Mouse (Mus musculus) retina, embryonic 14.5 days (tissue): ENCODE measurements at regions not wholly inside any gene's neighbourhood (a gene's known extent, or its start where the extent isn't known, plus 50 kb on each side); places are given as distances from the start of the nearest gene placed in this dataset.
"Not testable (repeated sequence)": the region's sequence is repeated elsewhere in the genome, so short reads cannot be mapped to it uniquely, and the experiment has no call there.

Source experiments
- DNase-seq: peaks from one replicate; pipeline ENCODE4 v3.0.0-alpha.2; 2015; ENCODE audit warnings: low spot score

DNA sequence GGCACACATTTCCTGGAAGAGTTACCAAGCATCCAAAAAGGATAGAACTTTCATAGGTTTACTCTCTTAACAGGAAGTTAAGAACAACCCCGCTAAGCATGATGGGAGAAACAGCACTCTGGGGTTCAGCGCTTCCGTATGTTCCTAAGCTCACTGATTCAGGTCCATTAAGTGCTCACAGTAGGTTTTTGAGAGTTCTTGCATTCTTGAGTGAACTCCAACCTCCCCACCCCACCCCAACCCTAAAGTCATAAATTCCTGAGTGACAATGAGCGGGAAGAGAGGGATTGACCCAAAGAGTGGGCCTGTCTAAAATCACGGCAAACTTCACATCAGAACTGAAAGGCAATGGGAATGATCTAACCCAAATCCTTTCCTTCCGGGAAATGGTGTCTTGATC is 405.9 kb downstream of the Lrig3 start:
- no peak for DNase-seq

DNA sequence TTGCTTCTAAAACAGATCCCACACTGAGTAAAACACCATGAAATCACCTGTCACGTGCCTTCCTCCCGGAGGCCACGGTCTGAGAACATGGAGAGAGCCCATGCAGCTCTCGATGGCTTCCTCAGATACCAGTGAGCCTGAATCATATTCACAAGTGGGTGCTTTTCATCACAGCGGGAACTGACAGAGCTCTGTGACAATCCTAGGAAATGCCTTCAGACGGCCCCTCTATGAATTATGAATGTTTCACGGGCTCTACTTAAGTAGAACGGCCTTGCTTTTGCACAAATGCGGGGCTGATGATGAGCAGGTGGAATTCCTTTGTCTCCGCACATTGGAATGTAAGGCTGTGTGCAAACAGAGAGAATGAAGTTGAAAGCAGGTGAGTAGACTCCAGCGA is 383.1 kb downstream of the Lrig3 start:
- DNase-seq, result peak; percentile 31

DNA sequence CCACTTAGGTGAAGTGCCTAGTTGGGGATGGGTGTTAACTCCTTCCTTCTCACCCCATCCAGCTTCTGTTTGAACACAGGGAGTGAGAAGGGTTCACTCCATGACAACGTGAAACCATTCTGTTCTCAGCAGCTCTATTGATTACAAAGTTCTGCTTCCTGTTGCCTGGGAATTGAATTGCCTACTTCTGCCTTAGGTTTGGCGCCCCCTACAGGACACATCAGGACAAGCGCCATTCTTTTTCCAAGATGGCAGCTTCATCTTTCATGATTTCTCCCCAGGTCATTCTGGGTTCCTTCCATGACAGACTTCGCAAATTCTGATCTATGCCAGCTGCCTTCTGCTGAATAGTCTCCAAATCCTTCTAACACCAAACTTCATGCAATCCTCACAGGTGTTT is 371.5 kb downstream of the Lrig3 start:
- DNase-seq, result no peak

DNA sequence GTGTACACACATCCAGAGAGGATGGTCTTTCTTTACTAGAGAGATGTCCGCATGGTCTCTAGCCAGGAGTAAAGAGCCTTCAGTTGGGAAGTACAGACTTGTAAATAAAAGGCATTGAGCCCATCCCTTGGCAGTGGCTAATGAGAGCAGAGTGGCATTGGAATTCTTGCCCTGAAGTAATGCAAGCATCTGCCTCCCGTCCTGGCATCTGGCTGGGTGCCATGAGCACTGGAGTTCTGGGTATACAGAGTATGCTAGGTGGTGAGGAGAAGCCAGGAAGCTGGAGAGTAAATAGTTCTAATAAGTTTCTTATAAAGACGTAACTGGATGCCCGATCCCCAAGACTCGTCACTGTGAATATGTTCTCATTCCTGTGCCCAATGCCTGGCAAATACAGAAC is 367.8 kb downstream of the Lrig3 start:
- DNase-seq, result no peak

DNA sequence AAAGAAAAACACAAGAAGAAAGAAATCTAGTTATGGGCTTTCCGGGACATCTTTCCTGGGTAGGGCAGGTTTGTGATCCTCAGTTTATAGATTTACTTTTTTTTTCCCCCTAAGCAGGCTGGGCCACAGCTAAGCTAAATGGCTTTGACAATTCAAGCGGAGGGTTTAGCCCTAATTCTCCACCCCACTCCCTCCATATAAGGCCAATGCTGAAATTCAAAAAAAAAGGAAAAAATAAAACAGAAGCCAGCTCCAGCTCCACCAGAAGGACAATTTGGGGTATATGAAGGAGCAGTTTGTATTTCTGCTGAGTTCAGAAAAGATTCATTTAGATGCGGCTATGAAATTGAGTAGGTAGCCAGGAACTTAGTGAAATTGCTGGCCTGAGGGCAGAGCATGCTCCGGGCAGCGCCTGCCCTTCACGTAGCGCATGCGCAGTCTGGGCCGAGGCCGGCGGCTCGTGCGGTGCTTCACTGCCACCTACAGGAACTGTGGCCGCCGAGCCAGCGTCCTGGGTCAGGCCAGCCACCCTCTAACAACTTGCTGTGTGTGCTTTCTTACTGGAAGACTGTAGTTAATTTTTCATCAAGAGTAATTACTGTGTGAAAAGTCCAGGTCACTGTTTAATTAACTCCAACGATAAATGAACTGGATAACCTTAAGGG is 364.5 kb downstream of the Lrig3 start:
- peak; percentile 93 for DNase-seq

DNA sequence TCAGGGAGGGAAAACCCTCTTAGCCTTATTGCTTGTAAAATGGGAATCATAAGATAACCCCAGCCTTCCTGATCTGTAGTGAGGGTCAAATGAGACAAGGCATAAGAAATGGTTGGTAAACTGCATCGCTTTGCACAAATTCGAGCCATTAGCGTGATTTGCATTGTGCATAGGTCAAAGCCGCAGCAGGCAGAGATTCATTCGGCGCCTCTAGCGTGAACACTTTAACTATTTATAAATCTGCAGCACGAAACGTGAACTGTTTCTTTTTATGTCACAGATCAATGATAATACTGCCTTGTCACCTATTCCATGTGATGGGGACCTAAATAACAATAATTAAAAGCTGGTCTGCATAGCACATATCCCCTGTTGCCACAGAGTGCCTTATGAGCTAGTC is 354.9 kb downstream of the Lrig3 start:
- DNase-seq, result no peak

DNA sequence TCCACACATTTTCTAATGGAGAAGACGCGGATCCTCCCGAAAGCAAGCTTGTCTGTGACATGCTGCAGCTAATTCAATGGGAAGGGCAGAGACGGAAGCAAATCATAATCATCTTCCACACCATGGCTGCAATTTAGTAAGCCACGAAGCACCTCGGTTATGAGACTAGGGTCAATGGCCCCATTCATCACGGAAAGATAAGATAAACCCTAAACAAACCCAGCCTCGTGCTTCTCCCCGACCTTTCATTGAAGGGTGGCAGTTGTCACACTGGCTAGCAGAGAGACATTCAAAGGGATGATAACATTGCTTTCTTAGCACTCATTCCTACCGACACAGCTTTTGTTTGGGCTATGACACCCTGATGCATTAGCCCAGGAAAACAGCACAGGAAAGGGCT is 353.8 kb downstream of the Lrig3 start:
- no peak for DNase-seq

DNA sequence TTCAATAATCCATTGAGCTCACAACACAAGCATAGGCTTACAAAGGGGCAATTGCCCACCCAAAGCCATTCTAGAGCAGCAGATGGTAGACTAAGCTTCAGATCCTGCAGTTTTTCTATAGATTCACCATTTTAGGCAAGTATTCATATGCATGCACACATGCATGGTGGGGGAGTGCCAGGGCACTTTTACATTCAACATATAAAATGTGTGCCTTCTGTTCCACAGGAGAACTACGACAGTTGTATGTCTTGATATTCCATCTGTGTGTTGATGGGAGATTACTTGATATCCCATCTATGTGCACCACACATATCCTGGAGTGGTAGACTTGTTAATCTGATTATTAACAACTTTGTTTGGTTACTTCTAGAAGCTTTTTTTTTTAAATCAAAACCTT is 334.0 kb downstream of the Lrig3 start:
- DNase-seq, result no peak

DNA sequence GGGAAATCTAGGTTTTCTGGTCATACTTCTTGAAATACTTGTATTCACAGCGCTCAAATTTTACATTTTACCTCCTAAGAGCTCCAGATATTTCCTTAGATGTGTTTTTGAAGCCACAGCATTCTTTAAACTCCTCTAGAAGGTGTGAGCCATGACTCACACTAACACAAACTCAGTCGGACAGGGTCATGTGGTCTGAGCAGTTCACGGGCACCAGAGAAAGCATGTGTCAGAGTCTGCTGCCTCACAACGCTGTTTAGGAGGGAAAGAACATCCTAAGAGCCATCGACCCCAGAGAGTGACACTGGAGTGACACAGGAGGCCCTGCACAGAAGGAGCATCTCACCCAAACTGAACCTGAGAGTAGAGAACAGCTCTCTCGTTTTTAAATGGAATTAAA is 332.2 kb downstream of the Lrig3 start:
- no peak for DNase-seq

DNA sequence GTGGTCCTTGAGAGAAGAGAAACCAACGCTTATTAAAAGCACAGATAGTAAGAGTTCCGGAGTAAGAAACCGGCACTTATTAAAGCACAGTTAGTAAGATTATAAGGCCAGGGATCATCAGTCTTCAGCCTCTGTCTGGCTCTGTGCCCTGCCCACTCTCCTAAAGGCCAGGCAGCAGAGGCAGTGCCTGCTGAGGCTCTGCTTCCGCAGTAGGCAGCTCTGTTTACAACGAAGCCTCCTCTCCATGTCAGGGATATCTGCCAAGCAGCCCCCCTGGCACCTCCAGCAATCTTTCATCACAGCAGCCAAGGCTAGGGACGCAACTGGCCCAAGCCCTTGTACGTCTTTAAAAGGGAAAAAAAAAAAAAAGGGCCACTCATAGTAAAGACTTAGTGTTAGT is 329.9 kb downstream of the Lrig3 start:
- no peak for DNase-seq

DNA sequence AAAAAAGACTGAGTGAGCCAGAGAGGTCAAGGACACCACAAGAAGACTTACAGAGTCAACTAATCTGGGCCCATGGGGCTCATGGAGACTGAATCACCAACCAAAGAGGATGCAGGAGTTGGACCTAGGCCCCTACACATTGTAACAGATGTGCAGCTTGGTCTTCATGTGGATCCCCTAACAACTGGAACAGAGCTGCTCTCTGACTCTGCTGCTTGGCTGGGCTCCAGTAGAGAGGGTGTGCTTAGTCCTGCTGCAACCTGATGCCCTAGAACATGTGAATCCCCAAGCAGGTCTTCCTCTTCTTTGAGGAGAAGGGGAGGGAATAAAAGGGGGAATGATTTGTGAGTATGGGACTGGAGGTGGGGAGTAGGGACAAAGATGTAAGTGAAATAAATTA is 325.8 kb downstream of the Lrig3 start:
- no peak for DNase-seq

DNA sequence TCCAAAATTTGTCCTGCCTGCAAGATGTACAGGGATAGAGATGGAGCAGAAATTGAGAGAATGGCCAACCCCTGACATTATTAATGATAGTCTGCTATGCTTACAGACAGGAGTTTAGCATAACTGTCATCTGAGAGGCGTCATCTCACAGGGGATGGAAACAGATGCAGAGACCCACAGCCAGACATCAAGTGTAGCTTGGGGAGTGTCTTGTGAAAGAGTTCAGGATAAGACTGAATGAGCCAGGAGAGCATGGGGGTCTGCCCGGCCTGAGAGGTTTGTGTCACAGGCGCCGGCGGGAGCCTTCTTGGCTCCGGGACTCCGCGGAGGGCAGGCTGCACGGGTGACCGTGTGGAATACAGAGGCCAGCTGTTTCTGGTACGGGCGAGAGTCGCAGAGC is 319.1 kb downstream of the Lrig3 start:
- not testable (repeated sequence) for DNase-seq

DNA sequence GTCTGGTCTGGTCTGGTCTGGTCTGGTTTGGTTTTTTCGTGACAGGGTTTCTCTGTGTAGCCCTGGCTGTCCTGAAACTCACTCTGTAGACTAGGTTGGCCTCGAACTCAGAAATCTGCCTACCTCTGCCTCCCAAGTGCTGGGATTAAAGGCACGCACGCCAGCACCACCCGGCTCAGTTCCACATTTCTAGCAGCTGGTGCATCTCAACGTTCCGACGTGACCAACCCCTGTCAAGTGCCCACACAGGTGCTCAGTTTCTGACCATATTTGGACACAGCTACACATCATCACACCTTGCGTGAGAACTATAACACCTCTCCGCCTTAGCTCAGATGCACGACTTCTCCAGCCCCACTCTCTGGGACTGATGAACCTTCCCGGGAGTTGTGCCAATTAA is 304.4 kb downstream of the Lrig3 start:
- no peak for DNase-seq

DNA sequence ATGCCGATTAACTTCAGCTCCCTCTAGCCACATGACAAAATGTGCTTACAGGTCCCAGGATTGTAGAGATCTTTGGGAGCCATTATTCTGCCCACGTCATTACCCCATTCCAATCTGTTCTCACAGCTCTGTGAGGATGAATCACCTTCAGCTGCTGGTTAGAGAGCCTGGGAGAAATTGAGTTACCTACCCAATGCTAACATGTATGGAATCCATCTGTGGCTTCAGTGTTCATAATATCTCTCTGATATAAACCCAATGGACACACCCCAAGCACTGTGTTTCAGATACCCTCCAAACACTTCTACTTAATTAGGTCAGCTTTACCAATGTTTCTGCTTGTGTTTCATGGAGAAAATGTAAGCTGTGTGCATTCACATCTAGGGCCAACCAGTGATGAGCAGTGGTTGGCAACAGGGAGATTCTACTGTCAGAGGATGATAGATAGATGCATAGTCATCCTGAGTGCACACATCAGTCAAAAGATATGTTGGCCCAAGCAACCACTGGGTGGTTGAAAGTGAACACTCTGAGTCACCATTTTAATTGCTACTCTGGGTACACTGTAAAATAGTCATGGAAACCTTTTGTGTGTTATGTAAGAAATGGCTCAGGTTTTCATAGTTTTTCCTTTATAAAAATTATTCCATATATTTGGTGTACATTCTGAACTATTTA is 301.5 kb downstream of the Lrig3 start:
- DNase-seq, result no peak

DNA sequence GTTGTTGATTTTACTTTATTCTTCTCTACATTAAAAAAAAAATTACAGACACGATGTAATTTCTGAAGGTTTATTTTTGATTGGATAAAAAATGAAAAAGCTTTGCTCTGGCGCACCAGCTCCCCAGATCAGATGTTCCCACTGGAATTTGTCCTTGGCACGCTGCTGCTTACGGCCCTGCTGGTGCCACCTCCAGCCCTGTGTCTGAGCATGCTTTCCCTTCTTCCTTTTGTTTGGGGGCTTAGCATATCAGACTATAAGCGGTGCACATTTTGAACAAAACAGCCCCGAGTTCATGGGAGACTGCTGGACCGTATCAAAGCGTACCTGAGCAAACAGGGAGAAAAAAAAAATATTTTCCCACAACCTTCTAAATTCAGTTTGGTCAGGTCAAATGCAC is 291.2 kb downstream of the Lrig3 start:
- DNase-seq, result no peak

DNA sequence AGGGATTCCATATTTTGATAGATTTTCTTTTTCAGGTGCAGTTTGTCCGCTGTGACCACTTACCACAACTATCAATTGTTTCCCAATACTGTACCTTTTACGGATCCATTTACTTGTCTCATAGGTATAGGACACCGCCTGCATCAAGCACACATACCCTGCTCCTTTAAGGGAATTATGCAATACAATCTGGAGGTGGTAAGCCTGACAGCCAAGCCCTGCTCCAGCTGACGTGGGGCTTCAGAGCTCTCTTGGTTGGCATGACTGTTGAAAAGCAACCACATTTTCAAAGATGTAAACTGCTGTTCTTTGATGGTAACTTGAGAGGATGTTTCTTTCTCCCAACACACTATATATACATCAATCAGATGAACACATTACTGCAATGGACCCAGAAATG is 288.2 kb downstream of the Lrig3 start:
- no peak for DNase-seq

DNA sequence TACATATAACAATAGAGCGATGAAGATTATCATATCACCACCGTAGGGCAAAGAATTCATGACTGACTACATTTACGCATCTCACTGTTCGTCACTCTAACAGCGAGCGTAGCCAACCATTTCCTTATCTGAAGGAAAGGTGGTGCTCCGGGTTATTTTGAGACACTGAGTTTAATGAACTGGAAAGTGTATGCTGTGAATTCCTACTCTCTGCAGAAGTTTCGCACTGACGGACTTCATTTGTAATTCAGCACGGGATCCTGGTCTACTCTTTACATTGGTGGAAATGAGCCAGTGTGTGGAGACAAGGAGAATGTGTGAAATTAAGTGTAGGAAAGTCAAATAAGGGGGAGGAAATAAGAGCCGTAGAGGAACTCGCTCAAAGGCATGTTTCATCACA is 283.2 kb downstream of the Lrig3 start:
- DNase-seq, result no peak

DNA sequence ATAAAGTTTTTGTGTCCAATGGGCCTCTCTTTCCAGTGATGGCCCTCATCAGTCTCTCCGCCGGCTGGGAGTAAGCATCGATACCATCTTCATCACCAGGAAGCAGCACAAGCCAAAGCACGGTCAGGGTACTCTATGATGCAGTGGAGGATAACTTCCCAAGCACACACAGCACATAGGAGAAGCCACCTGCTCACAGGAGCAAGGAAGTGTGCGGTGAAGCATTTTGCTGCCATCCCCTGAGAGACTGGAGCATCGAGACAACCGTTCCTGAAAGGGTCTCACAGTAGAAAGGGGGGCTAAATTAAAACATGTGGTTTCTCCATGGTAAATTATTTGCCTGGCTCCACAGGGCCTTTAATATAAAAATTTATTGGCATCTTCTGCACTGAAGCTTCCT is 277.1 kb downstream of the Lrig3 start:
- no peak for DNase-seq

DNA sequence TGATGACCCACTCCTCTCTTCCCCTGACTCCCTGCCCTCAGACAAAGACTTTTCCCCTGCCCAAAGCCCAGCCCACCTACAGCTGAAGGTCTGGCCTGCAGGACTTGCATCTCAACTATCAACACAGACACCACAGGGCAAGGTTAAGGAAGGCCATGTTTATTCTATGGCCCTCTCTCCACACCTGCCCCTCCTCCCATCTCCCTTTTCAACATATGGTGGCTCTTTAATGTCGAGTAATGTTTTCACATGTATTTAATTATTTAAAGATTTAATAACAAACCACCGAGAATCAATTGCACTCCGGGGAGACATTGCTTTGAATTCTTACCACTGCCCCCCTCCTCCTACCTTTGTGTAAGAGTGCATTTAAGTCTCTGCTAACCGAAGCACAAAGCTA is 273.6 kb downstream of the Lrig3 start:
- no peak for DNase-seq
